Mouse (Mus musculus): ENCODE data around the gene Zdhhc20.
"Not testable (repeated sequence)": the region's sequence is repeated elsewhere in the genome, so short reads cannot be mapped to it uniquely, and the experiment has no call there.

The Zdhhc20 gene

GRCm38 (mm10) chr14:57889541-57890010 lies 500 bp downstream of the Zdhhc20 start:
- DNase-seq (ENCODE audit: low spot score in 2 of 2), result no peak

- no peak for DNase-seq (ENCODE audit: low spot score in 2 of 2)
These were observed 2.9 kb downstream of the Zdhhc20 start for GRCm38 (mm10) chr14:57887171-57887570.

- no peak for DNase-seq (ENCODE audit: low spot score in 2 of 2)
These were observed 4.0 kb downstream of the Zdhhc20 start for GRCm38 (mm10) chr14:57886032-57886431.

- no peak for DNase-seq (ENCODE audit: low spot score in 2 of 2)
These were observed 6.7 kb downstream of the Zdhhc20 start for GRCm38 (mm10) chr14:57883341-57883740.

- no peak for DNase-seq (ENCODE audit: low spot score in 2 of 2)
These were observed 7.4 kb downstream of the Zdhhc20 start for GRCm38 (mm10) chr14:57882720-57883119.

GRCm38 (mm10) chr14:57881793-57882192 lies 8.3 kb downstream of the Zdhhc20 start:
- DNase-seq (ENCODE audit: low spot score in 2 of 2), result no peak

GRCm38 (mm10) chr14:57881074-57881473 lies 9.0 kb downstream of the Zdhhc20 start:
- DNase-seq (ENCODE audit: low spot score in 2 of 2), result no peak

- no peak for DNase-seq (ENCODE audit: low spot score in 2 of 2)
These were observed 12.2 kb downstream of the Zdhhc20 start for GRCm38 (mm10) chr14:57877921-57878320.

GRCm38 (mm10) chr14:57866676-57867276 lies 23.3 kb downstream of the Zdhhc20 start:
- no peak for DNase-seq (ENCODE audit: low spot score in 2 of 2)

GRCm38 (mm10) chr14:57865256-57865655 lies 24.8 kb downstream of the Zdhhc20 start:
- no peak for DNase-seq (ENCODE audit: low spot score in 2 of 2)

- DNase-seq (ENCODE audit: low spot score in 2 of 2), result no peak
These were observed 26.9 kb downstream of the Zdhhc20 start for GRCm38 (mm10) chr14:57863129-57863528.

- DNase-seq (ENCODE audit: low spot score in 2 of 2), result no peak
These were observed 28.1 kb downstream of the Zdhhc20 start for GRCm38 (mm10) chr14:57861987-57862412.

- DNase-seq (ENCODE audit: low spot score in 2 of 2), result no peak
These were observed 30.6 kb downstream of the Zdhhc20 start for GRCm38 (mm10) chr14:57859520-57859919.

- no peak for DNase-seq (ENCODE audit: low spot score in 2 of 2)
These were observed 31.5 kb downstream of the Zdhhc20 start for GRCm38 (mm10) chr14:57858601-57859000.

GRCm38 (mm10) chr14:57856037-57856436 lies 34.0 kb downstream of the Zdhhc20 start:
- DNase-seq (ENCODE audit: low spot score in 2 of 2), result not testable (repeated sequence)

GRCm38 (mm10) chr14:57852961-57853360 lies 37.1 kb downstream of the Zdhhc20 start:
- no peak for DNase-seq (ENCODE audit: low spot score in 2 of 2)

GRCm38 (mm10) chr14:57850330-57850729 lies 39.7 kb downstream of the Zdhhc20 start:
- DNase-seq (ENCODE audit: low spot score in 2 of 2), result no peak

- DNase-seq (ENCODE audit: low spot score in 2 of 2), result no peak
These were observed 41.4 kb downstream of the Zdhhc20 start for GRCm38 (mm10) chr14:57848646-57849045.

GRCm38 (mm10) chr14:57848061-57848460 lies 42.0 kb downstream of the Zdhhc20 start:
- DNase-seq (ENCODE audit: low spot score in 2 of 2), result not testable (repeated sequence)

GRCm38 (mm10) chr14:57844535-57844934 lies 45.5 kb downstream of the Zdhhc20 start:
- DNase-seq (ENCODE audit: low spot score in 2 of 2), result no peak

GRCm38 (mm10) chr14:57835157-57835556 lies 54.9 kb downstream of the Zdhhc20 start:
- no peak for DNase-seq (ENCODE audit: low spot score in 2 of 2)

GRCm38 (mm10) chr14:57833526-57833925 lies 56.5 kb downstream of the Zdhhc20 start:
- DNase-seq (ENCODE audit: low spot score in 2 of 2), result no peak

- DNase-seq (ENCODE audit: low spot score in 2 of 2), result no peak
These were observed 62.8 kb downstream of the Zdhhc20 start for GRCm38 (mm10) chr14:57827284-57827683.

All from frontal cortex, postnatal 25 days (tissue).